Mouse (Mus musculus) right cerebral cortex, adult 2 months (tissue): ENCODE results near the gene Olfr312.
A peak's percentile ranks its signal among the peaks of the same experiment; 100 is the strongest.

Experiments used
- DNase-seq, 2 experiments: peaks; one replicate each; pipeline ENCODE4 v3.0.0; 2021 to 2022; ENCODE audit warnings: low spot score in 2 of 2

The Olfr312 gene

DNA sequence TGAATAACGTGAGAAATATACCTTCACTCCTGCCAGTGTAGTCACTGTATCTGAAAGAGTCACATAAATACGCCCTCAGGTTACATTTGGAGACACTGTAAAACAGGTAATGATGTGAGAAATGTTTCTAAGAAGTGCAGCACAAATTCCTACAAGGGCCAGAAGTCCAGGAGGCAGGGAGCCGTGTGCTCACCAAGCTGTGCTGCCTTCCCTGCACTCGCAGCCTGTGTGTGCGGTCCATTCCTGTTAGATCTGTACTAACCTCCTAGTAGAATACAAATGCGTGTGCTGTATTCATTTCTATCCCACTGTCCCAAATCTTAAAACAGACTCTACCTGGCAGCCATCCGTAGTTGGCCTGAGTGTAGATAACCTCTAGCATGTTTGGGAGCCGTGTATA, 31.7 kb downstream of the Olfr312 start:
- DNase-seq = no peak

DNA sequence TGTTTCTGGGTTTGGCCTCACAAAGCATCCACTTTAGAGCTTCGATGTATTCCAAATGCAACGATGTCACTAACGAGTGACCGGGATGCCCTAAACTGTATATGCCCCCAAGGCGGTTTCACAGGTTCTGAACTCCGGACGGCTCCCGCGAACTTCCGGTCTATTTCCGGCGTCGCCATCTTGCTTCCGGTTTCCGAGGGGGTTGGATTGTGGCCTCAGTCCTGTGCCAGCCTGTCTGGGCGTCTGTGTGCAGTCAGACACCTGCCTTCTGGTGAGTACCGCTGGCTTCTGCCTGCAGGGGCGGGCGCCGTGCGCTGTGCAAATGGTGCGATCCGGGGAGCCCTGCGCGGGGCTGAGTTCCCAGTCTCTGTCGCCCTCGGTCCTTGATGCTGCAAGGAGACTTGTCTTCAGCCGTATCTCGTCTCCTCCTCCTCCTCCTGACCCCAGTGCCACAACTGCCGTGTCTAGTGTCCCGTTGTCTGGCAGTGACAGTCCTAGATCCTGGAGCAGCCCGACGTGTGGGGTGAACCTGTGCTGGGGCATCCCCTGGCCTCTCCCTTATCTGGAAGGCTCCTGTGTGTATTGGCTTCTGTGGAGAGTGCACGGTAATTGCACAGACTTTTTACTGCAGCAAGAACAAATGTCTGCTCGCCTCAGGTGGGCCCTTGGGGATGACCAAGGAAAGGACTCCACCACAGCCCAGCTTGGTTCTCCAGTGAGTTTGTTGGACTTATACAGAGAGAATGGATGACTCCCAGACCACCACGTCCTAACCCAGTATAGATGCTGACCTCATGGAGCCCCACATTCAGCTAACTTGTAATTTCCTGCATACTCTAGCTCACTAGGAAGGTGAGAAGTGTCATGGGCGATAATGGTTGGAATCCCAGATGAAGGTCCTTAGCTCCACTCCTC, 38.3 kb downstream of the Olfr312 start, which contains the start of gene 2810021J22Rik:
TSS of gene 2810021J22Rik (plus strand) at position 178 of the 915 bp plus-strand sequence.
- peak; percentile 84 for DNase-seq

DNA sequence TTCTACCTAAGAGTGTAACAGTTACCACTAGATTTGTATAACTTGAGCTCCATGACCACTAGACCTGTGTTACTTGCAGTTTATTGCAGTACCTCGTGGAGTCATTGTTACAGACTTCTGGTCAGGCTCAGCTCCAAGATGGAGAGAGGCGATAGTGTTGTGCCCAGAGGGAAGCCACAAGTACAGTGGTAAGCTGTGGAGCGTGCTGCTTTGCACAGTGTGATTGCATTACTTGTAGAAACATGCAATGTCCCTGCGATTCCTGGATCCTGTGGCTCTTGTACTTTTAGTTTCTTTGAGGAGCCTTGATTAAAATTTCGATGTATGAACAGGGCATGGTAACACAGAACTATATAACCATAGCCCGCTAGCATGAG, 38.9 kb downstream of the Olfr312 start:
- no peak for DNase-seq

DNA sequence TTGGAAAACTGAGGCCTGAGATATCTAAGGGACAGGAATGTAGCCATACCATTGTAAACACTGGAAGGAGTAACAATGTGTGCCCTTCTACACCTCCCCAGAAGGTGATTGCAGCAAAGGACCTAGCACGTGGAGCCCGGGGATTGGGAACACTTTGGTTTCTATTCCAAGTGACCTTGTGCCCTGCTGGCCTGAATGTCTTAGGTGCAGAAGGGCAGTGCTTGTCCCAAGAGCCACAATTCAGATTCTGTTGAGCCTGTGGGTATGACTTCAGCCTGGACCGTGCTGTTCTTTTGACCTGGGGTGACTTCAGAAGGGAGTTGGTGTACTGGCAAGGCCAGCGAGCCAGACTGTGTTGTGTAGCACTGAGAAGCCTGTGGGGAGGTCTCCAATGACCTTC, 41.9 kb downstream of the Olfr312 start:
- no peak for DNase-seq

DNA sequence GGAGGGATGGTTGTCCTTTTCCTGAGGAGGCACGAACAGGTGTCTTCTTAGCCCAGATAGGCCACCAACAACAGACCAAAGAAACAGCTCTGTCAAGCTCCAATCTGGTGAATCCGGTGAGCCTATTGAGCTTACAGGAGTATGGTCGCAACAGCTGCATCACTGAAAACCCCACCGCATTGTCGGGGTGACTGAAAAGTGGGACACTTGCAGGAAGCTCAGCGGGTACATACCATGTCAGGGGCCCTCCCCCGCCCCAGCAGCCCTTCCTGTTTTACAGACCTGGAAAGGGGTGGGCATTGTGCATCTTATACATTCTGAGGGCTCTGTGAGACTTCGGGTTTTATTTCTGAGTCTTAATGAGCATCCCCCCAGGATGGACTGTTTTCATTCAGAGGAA, 54.7 kb downstream of the Olfr312 start:
- no peak for DNase-seq
